Mouse (Mus musculus) cerebellum, postnatal 14 days (tissue): ENCODE results near the gene Sdk2.

Experiments used
- DNase-seq, 2 experiments: peaks; one replicate each; pipeline ENCODE4 v3.0.0; 2021; ENCODE audit warnings: mixed read lengths in 2 of 2

The Sdk2 gene

GRCm38 (mm10) chr11:113756578-113756977 is 310.3 kb downstream of the Sdk2 start:
- no peak for DNase-seq

- DNase-seq, result no peak
These were observed 311.0 kb downstream of the Sdk2 start for GRCm38 (mm10) chr11:113755878-113756277.

GRCm38 (mm10) chr11:113754845-113755244 is 312.0 kb downstream of the Sdk2 start:
- no peak for DNase-seq

- DNase-seq, result no peak
These were observed 314.0 kb downstream of the Sdk2 start for GRCm38 (mm10) chr11:113752685-113753430.

- peak in 1 of 2 experiments; percentile 21 for DNase-seq
These were observed 314.6 kb downstream of the Sdk2 start for GRCm38 (mm10) chr11:113752158-113752661.

GRCm38 (mm10) chr11:113751484-113752084 is 315.3 kb downstream of the Sdk2 start, which contains the start of gene Cdc42ep4:
TSS of gene Cdc42ep4 (minus strand) at chr11:113751881.
- DNase-seq, result peak; percentile 84 to 85

GRCm38 (mm10) chr11:113750571-113751483 is 316.0 kb downstream of the Sdk2 start:
- peak; percentile 53 to 70 for DNase-seq

- no peak for DNase-seq
These were observed 317.0 kb downstream of the Sdk2 start for GRCm38 (mm10) chr11:113749749-113750351.

- DNase-seq, result no peak
These were observed 317.9 kb downstream of the Sdk2 start for GRCm38 (mm10) chr11:113748797-113749521.

- DNase-seq, result no peak
These were observed 319.0 kb downstream of the Sdk2 start for GRCm38 (mm10) chr11:113747725-113748380.

GRCm38 (mm10) chr11:113747056-113747455 is 319.8 kb downstream of the Sdk2 start:
- DNase-seq, result no peak

- no peak for DNase-seq
These were observed 320.9 kb downstream of the Sdk2 start for GRCm38 (mm10) chr11:113745961-113746360.

GRCm38 (mm10) chr11:113742998-113743397 is 323.8 kb downstream of the Sdk2 start:
- DNase-seq, result peak in 1 of 2 experiments; percentile 28

- no peak for DNase-seq
These were observed 326.7 kb downstream of the Sdk2 start for GRCm38 (mm10) chr11:113740100-113740499.

GRCm38 (mm10) chr11:113739213-113739612 is 327.6 kb downstream of the Sdk2 start:
- peak; percentile 46 to 65 for DNase-seq

- no peak for DNase-seq
These were observed 328.9 kb downstream of the Sdk2 start for GRCm38 (mm10) chr11:113737912-113738311.

GRCm38 (mm10) chr11:113737553-113737854 is 329.3 kb downstream of the Sdk2 start:
- no peak for DNase-seq

GRCm38 (mm10) chr11:113736848-113737552 is 329.8 kb downstream of the Sdk2 start:
- DNase-seq, result no peak

- no peak for DNase-seq
These were observed 331.7 kb downstream of the Sdk2 start for GRCm38 (mm10) chr11:113735151-113735550.

GRCm38 (mm10) chr11:113733631-113734364 is 333.0 kb downstream of the Sdk2 start:
- no peak for DNase-seq
